Mouse (Mus musculus): ENCODE results near the gene Oasl1. TPM values are rescaled to one million over a fixed set of nuclear protein-coding genes. Genes with fewer than 3 reads are reported as not detected.
"Not testable (repeated sequence)": the region's sequence is repeated elsewhere in the genome, so short reads cannot be mapped to it uniquely, and the experiment has no call there.

Gene Oasl1
- 1.5 and 2.1 TPM in 2 replicates for polyA plus RNA-seq (2015; fragmentation: Nextera tagmentation; extraction: Ambion mirVana)

DNA sequence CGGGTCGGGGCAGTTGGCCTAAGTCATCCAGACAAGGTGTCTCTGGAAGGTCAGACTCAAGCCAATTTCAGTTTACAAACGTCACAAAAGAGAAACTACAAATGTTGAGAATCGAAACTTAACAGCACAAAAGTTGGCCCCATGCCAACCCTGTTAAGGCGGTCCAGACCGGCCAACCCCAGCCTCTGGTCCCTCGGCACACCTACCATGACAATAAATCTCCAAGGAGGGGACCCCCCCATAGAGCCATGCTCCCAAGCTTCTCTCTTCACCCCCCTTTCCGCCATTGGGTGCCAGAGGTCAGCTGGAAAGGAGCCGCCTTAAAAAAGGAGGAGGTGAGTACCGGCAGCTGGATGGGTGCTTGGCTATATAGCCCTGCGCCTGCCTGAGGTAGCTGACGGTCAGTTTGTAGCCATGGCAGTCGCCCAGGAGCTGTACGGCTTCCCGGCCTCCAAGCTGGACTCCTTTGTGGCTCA lies at the start of gene Oasl1:
Oasl1 (plus strand) TSS at position 243 of the 476 bp plus-strand sequence.
- no peak within 1 kb of the TSS for H3K27ac ChIP-seq (ENCODE audit: low read length)
- no peaks in the 10 kb centered on the region for H3K9me3 ChIP-seq (ENCODE audit: low read length)
- no peaks in the 10 kb centered on the region for H3K27me3 ChIP-seq (ENCODE audit: insufficient read depth, low read length)
- no peaks in the 10 kb centered on the region for H3K36me3 ChIP-seq (ENCODE audit: insufficient read depth, low read length)
- peak; percentile 41; the same call in 1 of the 2 replicates for ATAC-seq (ENCODE audit: low FRiP score, low TSS enrichment)
- H3K4me2 ChIP-seq (replicated peaks; ENCODE audit: low read depth, low read length) = peak within 1 kb of the TSS; percentile 50
- H3K4me1 ChIP-seq (ENCODE audit: insufficient read depth, low read length) = peaks cover 22% of the 10 kb centered on the region
- peak within 1 kb of the TSS; percentile 34 for H3K4me3 ChIP-seq (ENCODE audit: low read length)
- 21% methylated on average over 15 of the region's 15 CpGs for WGBS
- H3K9ac ChIP-seq (replicated peaks; ENCODE audit: low read length) = peak within 1 kb of the TSS; percentile 55

DNA sequence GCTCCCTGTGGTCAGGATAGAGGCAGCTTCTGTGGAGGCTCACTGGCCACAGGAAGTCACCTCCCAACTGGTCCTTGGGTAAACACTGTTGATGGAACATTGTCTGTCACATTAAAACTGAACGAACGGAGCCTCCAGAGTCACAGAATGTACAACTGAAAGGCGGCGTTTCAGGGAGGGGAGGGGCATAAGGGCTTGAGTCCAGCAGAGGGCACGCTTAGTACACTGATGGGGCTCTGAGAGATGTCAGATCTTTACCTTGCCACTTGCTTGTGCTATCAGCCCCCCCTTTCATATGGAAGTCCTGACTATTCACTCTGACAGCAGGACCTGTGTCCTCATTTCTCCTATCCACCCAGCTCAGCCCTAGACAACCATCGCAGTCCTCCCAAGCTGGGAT lies 47.2 kb upstream of the Oasl1 start:
- no peaks in the 10 kb centered on the region for H3K9me3 ChIP-seq (ENCODE audit: low read length)
- H3K4me1 ChIP-seq (ENCODE audit: insufficient read depth, low read length) = peaks cover 9% of the 10 kb centered on the region; the same call in 1 of the 2 replicates
- no peaks in the 10 kb centered on the region for H3K27me3 ChIP-seq (ENCODE audit: insufficient read depth, low read length)
- 0 out of 2 replicates have a peak overlapping the region, but pooled peaks have one; percentile 20 for H3K4me2 ChIP-seq (replicated peaks; ENCODE audit: low read depth, low read length)
- H3K36me3 ChIP-seq (ENCODE audit: insufficient read depth, low read length) = no peaks in the 10 kb centered on the region
- H3K4me3 ChIP-seq (ENCODE audit: low read length) = no peak overlapping the region
- peak; percentile 23; the same call in 1 of the 2 replicates for ATAC-seq (ENCODE audit: low FRiP score, low TSS enrichment)
- no peak overlapping the region for H3K9ac ChIP-seq (replicated peaks; ENCODE audit: low read length)
- no peak overlapping the region for H3K27ac ChIP-seq (ENCODE audit: low read length)
- 35% methylated on average over 6 of the region's 6 CpGs for WGBS

DNA sequence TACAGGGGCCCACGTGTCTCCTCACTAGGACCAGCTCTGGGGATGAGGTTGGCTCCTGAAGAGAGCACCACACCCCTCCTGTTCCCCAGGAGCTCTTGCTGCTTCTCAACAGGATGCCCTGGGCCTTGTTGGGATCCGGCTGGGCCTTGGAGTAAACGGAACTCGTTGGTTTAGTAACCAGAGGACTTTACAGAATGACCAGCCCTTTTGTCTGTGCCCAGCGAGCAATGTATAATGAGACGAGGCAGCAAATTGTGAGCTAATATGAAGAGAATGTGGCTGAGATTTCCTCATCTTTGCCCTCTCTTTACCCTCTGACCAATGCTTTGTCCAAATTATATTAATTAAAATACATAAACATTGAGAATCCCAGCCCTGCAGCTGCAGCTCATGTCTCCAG lies 46.7 kb upstream of the Oasl1 start:
- Histone ChIP-seq H3K36me3 (ENCODE audit: insufficient read depth, low read length) (no peaks in the 10 kb centered on the region), H3K4me2 (replicated peaks; ENCODE audit: low read depth, low read length) (no peak overlapping the region), H3K9ac (replicated peaks; ENCODE audit: low read length) (no peak overlapping the region), H3K4me3 (ENCODE audit: low read length) (no peak overlapping the region), H3K4me1 (ENCODE audit: insufficient read depth, low read length) (peaks cover 9% of the 10 kb centered on the region; the same call in 1 of the 2 replicates), H3K9me3 (ENCODE audit: low read length) (no peaks in the 10 kb centered on the region), H3K27me3 (ENCODE audit: insufficient read depth, low read length) (no peaks in the 10 kb centered on the region), H3K27ac (ENCODE audit: low read length) (no peak overlapping the region)
- no peak for ATAC-seq (ENCODE audit: low FRiP score, low TSS enrichment)
- WGBS = 46% methylated on average over 6 of the region's 6 CpGs

DNA sequence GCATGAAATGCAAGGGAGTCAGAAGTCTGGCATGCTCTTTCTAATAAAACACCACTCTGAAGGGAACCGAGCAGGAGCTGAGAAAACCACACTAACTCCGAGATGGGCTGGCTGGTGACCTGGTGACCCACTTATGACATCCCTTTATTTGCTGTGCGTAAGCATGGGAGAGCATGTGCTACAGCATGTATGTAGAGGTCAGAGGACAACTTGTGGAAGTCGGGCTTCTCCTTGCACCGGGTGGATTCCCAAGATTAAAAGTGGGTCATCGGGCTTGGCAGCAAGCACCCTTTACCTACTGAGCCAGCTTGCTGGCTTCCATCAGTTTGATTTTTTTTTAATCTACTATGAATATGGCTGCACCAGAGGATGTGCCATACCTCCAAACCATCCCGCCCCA lies 45.6 kb upstream of the Oasl1 start:
- no peak overlapping the region for H3K4me2 ChIP-seq (replicated peaks; ENCODE audit: low read depth, low read length)
- H3K27ac ChIP-seq (ENCODE audit: low read length) = no peak overlapping the region
- H3K36me3 ChIP-seq (ENCODE audit: insufficient read depth, low read length) = no peaks in the 10 kb centered on the region
- H3K27me3 ChIP-seq (ENCODE audit: insufficient read depth, low read length) = no peaks in the 10 kb centered on the region
- no peak overlapping the region for H3K4me3 ChIP-seq (ENCODE audit: low read length)
- no peak overlapping the region for H3K9ac ChIP-seq (replicated peaks; ENCODE audit: low read length)
- ATAC-seq (ENCODE audit: low FRiP score, low TSS enrichment) = no peak
- peaks cover 9% of the 10 kb centered on the region; the same call in 1 of the 2 replicates for H3K4me1 ChIP-seq (ENCODE audit: insufficient read depth, low read length)
- no peaks in the 10 kb centered on the region for H3K9me3 ChIP-seq (ENCODE audit: low read length)
- WGBS = 61% methylated on average over 7 of the region's 7 CpGs

DNA sequence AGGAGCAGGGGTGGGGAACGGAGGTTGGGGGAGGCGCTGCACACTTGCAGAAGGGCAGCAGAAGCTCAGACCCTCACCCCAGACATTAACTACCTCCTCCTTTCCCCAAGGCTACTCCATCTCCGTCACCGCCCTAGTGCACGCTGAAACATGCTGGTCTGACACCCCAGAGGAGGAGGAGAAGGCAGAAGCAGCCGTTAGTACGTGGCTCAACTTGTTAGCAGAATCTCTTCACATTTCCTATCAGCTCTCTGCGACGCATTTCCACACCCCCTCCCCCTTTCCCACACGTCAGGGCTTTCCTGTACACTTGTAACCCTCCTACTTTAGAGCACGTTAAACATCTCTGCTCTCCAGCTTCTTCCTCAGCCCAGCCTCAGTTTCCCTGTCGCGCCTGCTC lies 43.6 kb upstream of the Oasl1 start:
- no peaks in the 10 kb centered on the region for H3K36me3 ChIP-seq (ENCODE audit: insufficient read depth, low read length)
- no peak overlapping the region for H3K27ac ChIP-seq (ENCODE audit: low read length)
- H3K9me3 ChIP-seq (ENCODE audit: low read length) = no peaks in the 10 kb centered on the region
- H3K4me2 ChIP-seq (replicated peaks; ENCODE audit: low read depth, low read length) = no peak overlapping the region
- no peak overlapping the region for H3K4me3 ChIP-seq (ENCODE audit: low read length)
- WGBS = 47% methylated on average over 13 of the region's 13 CpGs
- no peak for ATAC-seq (ENCODE audit: low FRiP score, low TSS enrichment)
- H3K9ac ChIP-seq (replicated peaks; ENCODE audit: low read length) = no peak overlapping the region
- peaks cover 9% of the 10 kb centered on the region; the same call in 1 of the 2 replicates for H3K4me1 ChIP-seq (ENCODE audit: insufficient read depth, low read length)
- H3K27me3 ChIP-seq (ENCODE audit: insufficient read depth, low read length) = no peaks in the 10 kb centered on the region

DNA sequence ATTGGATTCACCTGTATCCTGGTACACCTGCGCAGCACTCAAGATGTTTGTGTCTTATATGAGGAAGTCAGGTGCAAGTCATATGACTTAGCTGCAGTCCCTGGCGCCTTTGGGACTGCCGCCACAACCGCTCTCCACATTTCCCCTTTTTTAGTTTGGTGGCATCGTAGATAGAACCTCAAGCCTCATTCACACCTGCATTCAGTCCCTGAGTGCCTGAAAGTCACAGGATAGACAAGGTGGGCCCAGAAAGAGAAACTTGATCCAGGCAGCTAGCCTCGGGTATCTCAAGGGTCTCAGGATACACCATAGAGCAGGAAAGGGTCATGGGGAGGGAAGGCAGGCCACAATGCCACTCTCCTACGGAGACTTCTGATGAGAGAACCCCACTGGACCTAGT lies 40.7 kb upstream of the Oasl1 start:
- not testable (repeated sequence) for H3K9ac ChIP-seq (replicated peaks; ENCODE audit: low read length); H3K4me2 ChIP-seq (replicated peaks; ENCODE audit: low read depth, low read length); H3K4me1 ChIP-seq (ENCODE audit: insufficient read depth, low read length); H3K36me3 ChIP-seq (ENCODE audit: insufficient read depth, low read length); H3K27me3 ChIP-seq (ENCODE audit: insufficient read depth, low read length); H3K27ac ChIP-seq (ENCODE audit: low read length); H3K9me3 ChIP-seq (ENCODE audit: low read length); H3K4me3 ChIP-seq (ENCODE audit: low read length); ATAC-seq (ENCODE audit: low FRiP score, low TSS enrichment)
- 79% methylated on average over 6 of the region's 7 CpGs for WGBS

DNA sequence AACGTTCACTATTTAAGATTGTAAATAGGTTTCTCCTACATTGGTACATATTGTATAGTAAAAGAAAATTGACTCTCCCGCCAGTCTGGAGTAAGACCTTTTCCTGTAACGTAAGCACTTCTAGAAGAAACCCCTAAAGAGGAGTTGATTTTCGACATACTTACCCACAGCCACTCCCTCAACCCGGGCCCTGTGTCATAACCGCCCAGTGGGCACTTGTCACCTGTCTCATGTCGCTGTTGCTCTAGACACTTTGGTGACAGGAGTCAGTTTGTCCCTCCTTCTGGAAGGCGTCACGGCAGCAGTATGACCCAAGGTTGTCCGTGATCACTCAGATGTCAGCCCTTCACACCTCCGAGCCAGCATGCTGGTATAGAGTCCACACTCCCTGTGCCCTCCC lies 40.0 kb upstream of the Oasl1 start:
- 69% methylated on average over 11 of the region's 11 CpGs for WGBS
- Histone ChIP-seq H3K4me1 (ENCODE audit: insufficient read depth, low read length) (no peaks in the 10 kb centered on the region), H3K27me3 (ENCODE audit: insufficient read depth, low read length) (no peaks in the 10 kb centered on the region), H3K9ac (replicated peaks; ENCODE audit: low read length) (no peak overlapping the region), H3K27ac (ENCODE audit: low read length) (no peak overlapping the region), H3K9me3 (ENCODE audit: low read length) (no peaks in the 10 kb centered on the region), H3K36me3 (ENCODE audit: insufficient read depth, low read length) (no peaks in the 10 kb centered on the region), H3K4me3 (ENCODE audit: low read length) (no peak overlapping the region), H3K4me2 (replicated peaks; ENCODE audit: low read depth, low read length) (no peak overlapping the region)
- no peak for ATAC-seq (ENCODE audit: low FRiP score, low TSS enrichment)

DNA sequence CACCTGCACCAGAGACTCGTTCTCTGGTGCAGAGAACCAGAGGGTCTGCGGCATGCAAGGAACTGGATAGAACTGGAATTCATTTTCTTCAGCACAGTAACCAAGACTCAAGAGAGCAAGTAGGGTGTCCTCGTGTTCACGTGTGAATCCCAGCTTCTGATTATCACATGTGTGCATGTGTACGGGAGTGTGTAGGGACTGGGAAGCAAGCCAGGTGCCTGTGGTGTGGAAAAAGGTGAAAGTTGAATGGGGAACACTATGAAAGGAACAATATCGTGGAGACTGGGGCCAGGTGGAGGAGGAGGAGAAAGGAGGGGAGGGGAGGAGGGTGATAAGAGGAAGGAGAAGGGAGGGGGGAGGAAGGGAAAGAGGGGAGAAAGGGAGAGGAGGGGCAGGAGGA lies 36.2 kb upstream of the Oasl1 start:
- Histone ChIP-seq H3K9ac (replicated peaks; ENCODE audit: low read length) (no peak overlapping the region), H3K4me3 (ENCODE audit: low read length) (no peak overlapping the region), H3K27ac (ENCODE audit: low read length) (no peak overlapping the region), H3K4me2 (replicated peaks; ENCODE audit: low read depth, low read length) (no peak overlapping the region), H3K9me3 (ENCODE audit: low read length) (no peaks in the 10 kb centered on the region), H3K36me3 (ENCODE audit: insufficient read depth, low read length) (no peaks in the 10 kb centered on the region), H3K4me1 (ENCODE audit: insufficient read depth, low read length) (no peaks in the 10 kb centered on the region), H3K27me3 (ENCODE audit: insufficient read depth, low read length) (no peaks in the 10 kb centered on the region)
- ATAC-seq (ENCODE audit: low FRiP score, low TSS enrichment) = no peak
- 80% methylated on average over 6 of the region's 6 CpGs for WGBS

DNA sequence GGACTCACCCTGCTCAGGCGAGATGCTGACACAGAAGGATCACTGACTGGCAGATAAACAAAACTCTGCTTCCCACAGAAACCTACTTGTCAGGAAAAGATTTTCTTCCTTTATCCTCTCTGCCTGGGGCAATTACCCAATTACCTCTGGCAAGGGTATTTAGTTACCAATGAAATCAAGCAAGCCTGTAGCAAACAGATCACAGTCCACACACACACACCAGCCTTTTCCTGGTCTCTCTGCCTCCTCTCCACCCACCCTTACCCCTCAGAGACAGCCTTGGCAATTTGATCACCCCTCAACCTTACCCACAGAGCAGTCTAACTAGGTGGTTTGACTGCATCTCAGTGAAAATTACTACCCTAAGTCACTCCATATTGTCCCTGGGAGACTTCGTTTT lies 34.0 kb upstream of the Oasl1 start:
- WGBS = 85% methylated on average over 2 of the region's 2 CpGs
- Histone ChIP-seq H3K4me3 (ENCODE audit: low read length) (no peak overlapping the region), H3K4me2 (replicated peaks; ENCODE audit: low read depth, low read length) (no peak overlapping the region), H3K27ac (ENCODE audit: low read length) (no peak overlapping the region), H3K9me3 (ENCODE audit: low read length) (no peaks in the 10 kb centered on the region), H3K27me3 (ENCODE audit: insufficient read depth, low read length) (no peaks in the 10 kb centered on the region), H3K9ac (replicated peaks; ENCODE audit: low read length) (no peak overlapping the region), H3K36me3 (ENCODE audit: insufficient read depth, low read length) (no peaks in the 10 kb centered on the region), H3K4me1 (ENCODE audit: insufficient read depth, low read length) (no peaks in the 10 kb centered on the region)
- ATAC-seq (ENCODE audit: low FRiP score, low TSS enrichment) = no peak

DNA sequence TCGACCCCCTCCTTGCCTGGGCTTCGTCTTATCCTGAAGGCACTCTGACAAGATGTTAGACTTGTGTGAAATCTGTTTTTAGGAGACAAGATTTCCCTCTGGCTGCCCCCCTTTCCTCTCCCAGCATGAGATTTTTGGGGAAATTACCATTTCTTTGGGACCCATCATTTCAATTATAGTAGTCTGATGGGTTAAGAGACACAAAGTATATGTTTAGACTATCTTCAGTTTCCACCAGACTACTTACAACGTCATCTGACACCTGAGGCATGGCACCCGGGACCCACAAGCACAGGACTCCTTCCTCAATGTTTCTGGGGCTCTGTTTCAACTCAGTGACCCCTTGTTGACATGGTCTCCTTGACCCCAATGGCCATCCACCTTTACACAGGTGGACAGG lies 27.5 kb upstream of the Oasl1 start:
- ATAC-seq (ENCODE audit: low FRiP score, low TSS enrichment) = no peak
- H3K4me1 ChIP-seq (ENCODE audit: insufficient read depth, low read length) = peaks cover 11% of the 10 kb centered on the region
- H3K36me3 ChIP-seq (ENCODE audit: insufficient read depth, low read length) = no peaks in the 10 kb centered on the region
- no peak overlapping the region for H3K9ac ChIP-seq (replicated peaks; ENCODE audit: low read length)
- no peaks in the 10 kb centered on the region for H3K27me3 ChIP-seq (ENCODE audit: insufficient read depth, low read length)
- H3K27ac ChIP-seq (ENCODE audit: low read length) = no peak overlapping the region
- no peak overlapping the region for H3K4me3 ChIP-seq (ENCODE audit: low read length)
- H3K4me2 ChIP-seq (replicated peaks; ENCODE audit: low read depth, low read length) = no peak overlapping the region
- H3K9me3 ChIP-seq (ENCODE audit: low read length) = no peaks in the 10 kb centered on the region
- WGBS = 83% methylated on average over 4 of the region's 4 CpGs

All from kidney, embryonic 16.5 days (tissue).